Mouse (Mus musculus) adrenal gland, adult 2 months (tissue): Measurements from ENCODE around the gene Nop16. TPM values are rescaled to one million over a fixed set of nuclear protein-coding genes. Genes with fewer than 3 reads are reported as not detected.
A peak's percentile ranks its signal among the peaks of the same experiment; 100 is the strongest.

Experiments used
- DNase-seq: peaks from one replicate; pipeline ENCODE4 v3.0.0; 2021
- microRNA-seq, 2 experiments: library from miRNA; unstranded; fragments of <30 nt; microRNA quantifications; one replicate each; pipeline ENCODE4 v1.2.0; 2021
- polyA plus RNA-seq: library from polyadenylated mRNA; depleted of rRNA; stranded (reverse); fragments of >200 nt; gene quantifications from 2 replicates; pipeline ENCODE4 v1.2.3, GENCODE M21; 2012; rRNA removed
- total RNA-seq, 2 experiments: library from RNA; stranded (reverse); gene quantifications; 2 replicates each; pipeline ENCODE4 v1.2.3; 2021

The Nop16 gene
- total and polyA plus RNA-seq, 3 experiments, result 3.3 to 59.3 (median 57.9) TPM

DNA sequence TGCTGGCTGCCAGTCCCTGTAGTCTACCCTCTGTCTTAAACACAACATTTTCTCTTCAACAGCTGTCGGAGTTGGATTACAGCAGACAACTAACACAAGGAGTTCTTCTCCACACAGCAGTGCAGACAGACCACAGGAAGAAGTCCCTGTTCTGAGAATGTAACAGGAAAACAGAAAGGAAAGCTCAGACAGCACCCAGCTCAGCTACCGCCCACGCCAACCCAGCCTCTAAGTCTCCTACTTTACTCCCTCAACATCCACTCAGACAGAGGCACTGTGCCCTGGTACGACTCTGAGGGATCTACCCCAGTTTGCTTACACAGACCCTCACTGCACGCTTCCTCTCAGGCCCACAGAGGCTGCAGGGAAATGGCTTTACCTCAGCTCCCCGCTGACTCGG lies 29.3 kb downstream of the Nop16 start:
- no peak for DNase-seq

GRCm38 (mm10) chr13:54559656-54560055 lies 30.2 kb downstream of the Nop16 start:
- no peak for DNase-seq

- no peak for DNase-seq
Observed at GRCm38 (mm10) chr13:54557652-54558051, 32.2 kb downstream of the Nop16 start.

DNA sequence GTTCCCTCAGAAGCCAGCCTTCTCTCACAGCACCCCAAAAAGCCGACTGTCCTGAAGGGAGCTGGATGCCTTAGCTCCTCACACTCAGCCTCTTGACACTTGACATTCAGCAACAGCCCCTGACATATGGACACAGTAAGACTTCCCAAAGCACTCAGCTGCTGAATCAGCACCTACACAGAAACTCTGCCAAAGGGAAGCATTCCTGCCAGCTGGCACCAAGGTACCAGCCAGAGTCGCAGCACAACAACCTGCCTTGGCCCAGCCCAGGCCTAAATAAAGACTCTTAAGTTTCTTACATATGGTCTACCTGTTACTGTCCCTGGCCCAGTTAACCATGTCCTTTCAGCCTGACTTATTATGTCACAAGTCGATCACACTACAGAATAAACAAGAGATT lies 33.1 kb downstream of the Nop16 start:
- peak; percentile 64 for DNase-seq

DNA sequence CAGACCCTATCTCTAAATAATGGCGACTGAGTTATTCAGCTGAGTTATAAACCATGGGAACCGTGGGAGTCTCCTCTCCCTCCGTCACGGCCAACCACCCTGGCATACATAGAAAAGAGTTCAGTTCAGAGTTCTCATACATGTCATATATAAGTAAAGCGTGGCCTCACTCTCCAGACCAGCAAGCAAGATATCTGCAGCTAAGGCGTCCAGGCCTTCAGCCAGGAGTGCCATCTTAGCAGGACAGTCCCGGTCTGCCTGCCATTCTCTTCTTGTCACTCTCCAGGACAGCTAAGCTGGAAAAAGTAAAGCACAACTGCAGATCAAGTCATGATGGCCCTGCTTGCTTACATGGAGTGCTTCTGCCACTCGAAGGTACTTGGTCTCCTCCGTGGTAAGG lies 33.7 kb downstream of the Nop16 start:
- no peak for DNase-seq

GRCm38 (mm10) chr13:54548036-54548435 lies 41.9 kb downstream of the Nop16 start:
- DNase-seq, result no peak

Small RNA genes lying within 50 kb of the gene (microRNA-seq; reads per million reads assigned to microRNA genes)
- 0 reads per million in 2 experiments for gene Gm24195

Other genes starting within 250 kb of the Nop16 start
- 10 to 100 TPM; 20.3 to 20.8 TPM for gene Cplx2, start 218.7 kb downstream of the Nop16 start, total RNA-seq
- 22.6 and 23.8 TPM in 2 replicates for gene Cplx2, start 218.7 kb downstream of the Nop16 start, polyA plus RNA-seq
- gene Thoc3, start 121.2 kb downstream of the Nop16 start, total RNA-seq, result 10 to 100 TPM; 33.6 to 46.0 TPM
- gene Thoc3, start 121.2 kb downstream of the Nop16 start, polyA plus RNA-seq, result 49.9 and 54.8 TPM in 2 replicates
- gene Simc1, start 86.3 kb downstream of the Nop16 start, total RNA-seq, result 10 to 100 TPM; 14.1 to 17.5 TPM
- 24.4 and 27.9 TPM in 2 replicates for gene Simc1, start 86.3 kb downstream of the Nop16 start, polyA plus RNA-seq
- gene 4833439L19Rik, start 24.7 kb downstream of the Nop16 start, total RNA-seq, result 100 to 1,000 TPM; 185 to 194 TPM
- 156 and 161 TPM in 2 replicates for gene 4833439L19Rik, start 24.7 kb downstream of the Nop16 start, polyA plus RNA-seq
- 10 to 100 TPM; 35.4 to 61.7 TPM for gene Arl10, start 15.1 kb downstream of the Nop16 start, total RNA-seq
- 62.5 and 69.5 TPM in 2 replicates for gene Arl10, start 15.1 kb downstream of the Nop16 start, polyA plus RNA-seq
- 100 to 1,000 TPM; 275 to 281 TPM for gene Higd2a, start 117 bp upstream of the Nop16 start, total RNA-seq
- gene Higd2a, start 117 bp upstream of the Nop16 start, polyA plus RNA-seq, result 169 TPM in 2 replicates
- gene Cltb, start 21.3 kb upstream of the Nop16 start, total RNA-seq, result 100 to 1,000 TPM in 1 of 2 experiments, 10 to 100 TPM in 1; 73.6 to 190 TPM
- 60.3 and 70.6 TPM in 2 replicates for gene Cltb, start 21.3 kb upstream of the Nop16 start, polyA plus RNA-seq
- gene Faf2, start 31.7 kb upstream of the Nop16 start, total RNA-seq, result 10 to 100 TPM; 79.4 to 82.3 TPM
- gene Faf2, start 31.7 kb upstream of the Nop16 start, polyA plus RNA-seq, result 15.7 and 21.0 TPM in 2 replicates
- 100 to 1,000 TPM; 114 to 119 TPM for gene Rnf44, start 103.8 kb upstream of the Nop16 start, total RNA-seq
- 511 and 555 TPM in 2 replicates for gene Rnf44, start 103.8 kb upstream of the Nop16 start, polyA plus RNA-seq
- under 1 TPM in 1 of 2 experiments, not detected in 1; 0.06 TPM for gene Cdhr2, start 111.4 kb upstream of the Nop16 start, total RNA-seq
- not detected in 2 replicates for gene Cdhr2, start 111.4 kb upstream of the Nop16 start, polyA plus RNA-seq
- 1 to 10 TPM; 2.3 to 4.3 TPM for gene Gprin1, start 159.8 kb upstream of the Nop16 start, total RNA-seq
- gene Gprin1, start 159.8 kb upstream of the Nop16 start, polyA plus RNA-seq, result 1.9 and 2.6 TPM in 2 replicates
- gene Sncb, start 176.5 kb upstream of the Nop16 start, total RNA-seq, result 1 to 10 TPM; 1.5 to 2.0 TPM
- gene Sncb, start 176.5 kb upstream of the Nop16 start, polyA plus RNA-seq, result 2.2 and 5.4 TPM in 2 replicates
- gene Eif4e1b, start 193.9 kb upstream of the Nop16 start, total RNA-seq, result not detected
- gene Eif4e1b, start 193.9 kb upstream of the Nop16 start, polyA plus RNA-seq, result not detected in 2 replicates
- 10 to 100 TPM; 36.0 to 42.7 TPM for gene Tspan17, start 199.3 kb upstream of the Nop16 start, total RNA-seq
- 31.1 and 34.0 TPM in 2 replicates for gene Tspan17, start 199.3 kb upstream of the Nop16 start, polyA plus RNA-seq